ENCODE assay signal across 16 mouse cellular contexts in the genomic region with DNA sequence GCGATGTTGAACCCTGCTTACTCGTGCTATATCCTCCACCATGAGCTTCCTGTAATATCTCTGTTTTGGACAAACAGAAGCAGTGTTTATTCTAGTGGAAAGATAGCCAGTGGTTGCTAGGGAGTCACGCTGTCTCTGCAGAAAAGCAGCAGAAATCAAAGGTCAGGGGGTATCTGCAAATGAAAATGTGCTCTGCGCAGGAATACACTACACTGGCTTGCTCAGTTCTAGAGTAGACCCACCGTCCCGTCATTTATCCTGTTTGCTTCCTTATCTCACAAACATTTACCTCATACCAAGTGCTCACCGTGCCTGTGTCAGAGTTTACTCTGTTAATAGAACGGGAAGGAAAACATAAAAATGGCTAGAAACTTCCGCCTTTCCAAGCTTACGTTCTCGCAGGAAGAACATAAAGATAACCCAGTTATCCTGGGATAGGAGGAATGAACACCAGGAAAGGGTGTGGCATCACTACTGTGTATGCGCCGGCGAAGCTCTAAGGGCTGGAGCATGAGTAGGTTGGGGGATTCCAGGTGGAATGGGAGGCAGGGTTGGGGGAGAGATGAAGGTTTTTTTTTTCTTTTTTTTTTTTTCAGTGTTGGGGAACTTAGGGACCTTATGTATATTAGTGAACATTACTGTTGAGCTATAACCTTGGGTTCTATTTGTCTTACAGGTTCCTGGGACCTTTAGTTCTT. TPM values are rescaled to one million over a fixed set of nuclear protein-coding genes. Genes with fewer than 3 reads are reported as not detected.
A peak's percentile ranks its signal among the peaks of the same experiment; 100 is the strongest.
DNase-seq lines count a peak whose midpoint lies in the region; ATAC-seq and TF ChIP-seq lines count a peak whose summit lies in the region.
"Had no signal": no experiment of that assay in that cellular context is flagged by ENCODE, and none has a peak within 500 bp of the region (broad histone marks: within the 10 kb centered on the region; RNA-seq: fewer than 3 reads in every experiment).

No protein-coding gene starts in this region.

- ATAC-seq in heart, embryonic 13.5 days (ENCODE audit: extremely low read depth, insufficient number of reproducible peaks, low FRiP score, low TSS enrichment) = no peak
- ATAC-seq in midbrain, embryonic 11.5 days (ENCODE audit: low FRiP score) = no peak
- no peak for ATAC-seq in midbrain, embryonic 16.5 days
- peak; percentile 40 for ATAC-seq in liver, embryonic 14.5 days (ENCODE audit: insufficient read depth)
- ATAC-seq in stomach, postnatal 0 days (ENCODE audit: low FRiP score, low TSS enrichment) = peak; percentile 86
- ATAC-seq in activated CD4-positive, CD25-positive, alpha-beta regulatory T cell, adult 4 months = no peak
- ATAC-seq: CD4-positive, CD25-positive, alpha-beta regulatory T cell, adult 4 months; forebrain, postnatal 0 days had no signal

- TF ChIP-seq CTCF in liver, embryonic 14.5 days (IDR thresholded peaks at IDR 0.05; ENCODE audit: low read depth) = no peak
- no peak for TF ChIP-seq CTCF in stomach, postnatal 0 days (IDR thresholded peaks at IDR 0.05; ENCODE audit: low read depth)

- TF ChIP-seq EP300 in liver, embryonic 14.5 days (IDR thresholded peaks at IDR 0.05; ENCODE audit: low read depth) = no peak
- no peak for TF ChIP-seq EP300 in stomach, postnatal 0 days (optimal IDR thresholded peaks at IDR 0.05)

- H3K4me2 ChIP-seq in heart, embryonic 13.5 days = peak overlapping the region; percentile 33
- H3K4me2 ChIP-seq in midbrain, embryonic 11.5 days = no peak overlapping the region
- no peak overlapping the region for H3K4me2 ChIP-seq in midbrain, embryonic 16.5 days (ENCODE audit: low read length)
- H3K4me2 ChIP-seq in liver, embryonic 14.5 days (ENCODE audit: low read depth) = peak overlapping the region; percentile 58
- no peak overlapping the region for H3K4me2 ChIP-seq in stomach, postnatal 0 days (replicated peaks; ENCODE audit: low read depth)
- H3K4me2 ChIP-seq: midbrain, embryonic 12.5 days had no signal

- H3K4me3 ChIP-seq in heart, embryonic 13.5 days = no peak overlapping the region
- no peak overlapping the region for H3K4me3 ChIP-seq in midbrain, embryonic 11.5 days (ENCODE audit: low read depth, low read length)
- no peak overlapping the region for H3K4me3 ChIP-seq in midbrain, embryonic 16.5 days (ENCODE audit: low read depth, low read length)
- peak overlapping the region; percentile 12 to 16; a peak in 2 of 4 replicates for H3K4me3 ChIP-seq in liver, embryonic 14.5 days (ENCODE audit: insufficient read depth in 1 of 2, low read depth in 2 of 2, low read length in 2 of 2)
- H3K4me3 ChIP-seq in stomach, postnatal 0 days (ENCODE audit: low read depth, low read length) = no peak overlapping the region
- H3K4me3 ChIP-seq: midbrain, embryonic 12.5 days had no signal

- no peaks in the 10 kb centered on the region for H3K36me3 ChIP-seq in heart, embryonic 13.5 days
- no peaks in the 10 kb centered on the region for H3K36me3 ChIP-seq in midbrain, embryonic 11.5 days (ENCODE audit: control insufficient read depth, insufficient read depth, low read length)
- no peaks in the 10 kb centered on the region for H3K36me3 ChIP-seq in midbrain, embryonic 16.5 days (ENCODE audit: control insufficient read depth, insufficient read depth, low read length)
- H3K36me3 ChIP-seq in liver, embryonic 14.5 days (replicated peaks; ENCODE audit: control insufficient read depth, insufficient read depth, low read depth) = no peaks in the 10 kb centered on the region
- H3K36me3 ChIP-seq in stomach, postnatal 0 days (ENCODE audit: control insufficient read depth, insufficient read depth, low read length) = no peaks in the 10 kb centered on the region
- H3K36me3 ChIP-seq: midbrain, embryonic 12.5 days had no signal

- H3K4me1 ChIP-seq in heart, embryonic 13.5 days = peaks cover 14% of the 10 kb centered on the region
- H3K4me1 ChIP-seq in midbrain, embryonic 11.5 days (ENCODE audit: control insufficient read depth, insufficient read depth, low read length) = no peaks in the 10 kb centered on the region
- peaks cover 2% of the 10 kb centered on the region; the same call in 1 of the 2 replicates for H3K4me1 ChIP-seq in midbrain, embryonic 16.5 days (ENCODE audit: control insufficient read depth, insufficient read depth, low read length)
- H3K4me1 ChIP-seq in liver, embryonic 14.5 days (replicated peaks; ENCODE audit: control insufficient read depth in 2 of 2, insufficient read depth in 2 of 2, low read length in 1 of 2) = peaks cover 11 to 26% of the 10 kb centered on the region in 2 experiments
- H3K4me1 ChIP-seq in stomach, postnatal 0 days (replicated peaks; ENCODE audit: control insufficient read depth, insufficient read depth) = no peaks in the 10 kb centered on the region
- H3K4me1 ChIP-seq: midbrain, embryonic 12.5 days had no signal

- peak overlapping the region; percentile 76; the same call in 1 of the 2 replicates for H3K27ac ChIP-seq in heart, embryonic 13.5 days (replicated peaks)
- no peak overlapping the region for H3K27ac ChIP-seq in midbrain, embryonic 11.5 days (ENCODE audit: low read depth, low read length)
- H3K27ac ChIP-seq in midbrain, embryonic 16.5 days (ENCODE audit: low read length) = no peak overlapping the region
- H3K27ac ChIP-seq in liver, embryonic 14.5 days = peak overlapping the region; percentile 55
- H3K27ac ChIP-seq in stomach, postnatal 0 days (replicated peaks) = peak overlapping the region; percentile 79
- H3K27ac ChIP-seq: midbrain, embryonic 12.5 days had no signal

- H3K9ac ChIP-seq in heart, embryonic 13.5 days = no peak overlapping the region
- H3K9ac ChIP-seq in midbrain, embryonic 11.5 days (ENCODE audit: low read length) = no peak overlapping the region
- no peak overlapping the region for H3K9ac ChIP-seq in midbrain, embryonic 16.5 days (ENCODE audit: low read depth, low read length)
- peak overlapping the region; percentile 43 for H3K9ac ChIP-seq in liver, embryonic 14.5 days (replicated peaks)
- H3K9ac ChIP-seq in stomach, postnatal 0 days (ENCODE audit: low read length) = no peak overlapping the region
- H3K9ac ChIP-seq: forebrain, postnatal 0 days; midbrain, embryonic 12.5 days had no signal

- H3K9me3 ChIP-seq in heart, embryonic 13.5 days = no peaks in the 10 kb centered on the region
- H3K9me3 ChIP-seq in midbrain, embryonic 11.5 days (ENCODE audit: control insufficient read depth, low read length) = no peaks in the 10 kb centered on the region
- no peaks in the 10 kb centered on the region for H3K9me3 ChIP-seq in midbrain, embryonic 16.5 days (replicated peaks; ENCODE audit: control insufficient read depth, low read length, poor library complexity, severe bottlenecking)
- H3K9me3 ChIP-seq in liver, embryonic 14.5 days (ENCODE audit: control insufficient read depth, low read length) = no peaks in the 10 kb centered on the region
- H3K9me3 ChIP-seq in stomach, postnatal 0 days (ENCODE audit: control insufficient read depth, low read length) = no peaks in the 10 kb centered on the region
- H3K9me3 ChIP-seq: midbrain, embryonic 12.5 days had no signal

- H3K27me3 ChIP-seq in heart, embryonic 13.5 days (replicated peaks) = no peaks in the 10 kb centered on the region
- H3K27me3 ChIP-seq in midbrain, embryonic 11.5 days (ENCODE audit: control insufficient read depth, insufficient read depth, low read length) = no peaks in the 10 kb centered on the region
- no peaks in the 10 kb centered on the region for H3K27me3 ChIP-seq in midbrain, embryonic 16.5 days (ENCODE audit: control insufficient read depth, insufficient read depth, low read depth, low read length)
- H3K27me3 ChIP-seq in liver, embryonic 14.5 days (ENCODE audit: control insufficient read depth, insufficient read depth, low read length) = no peaks in the 10 kb centered on the region
- H3K27me3 ChIP-seq in stomach, postnatal 0 days (ENCODE audit: control insufficient read depth, insufficient read depth, low read length) = no peaks in the 10 kb centered on the region
- H3K27me3 ChIP-seq: midbrain, embryonic 12.5 days had no signal

- no peak for DNase-seq in heart, postnatal 25 days (ENCODE audit: low spot score)
- DNase-seq in midbrain, embryonic 11.5 days (ENCODE audit: low spot score, missing footprints) = peak; percentile 82
- no peak for DNase-seq in liver, embryonic 14.5 days (ENCODE audit: low read depth in 3 of 3, low spot score in 3 of 3)
- DNase-seq in stomach, postnatal 0 days (ENCODE audit: low spot score) = peak; percentile 68
- DNase-seq in embryo, embryonic 10 days (ENCODE audit: low spot score) = no peak
- DNase-seq: embryo, embryonic 11 days; forebrain, postnatal 0 days; thymus, adult 2 months had no signal

- WGBS in heart, embryonic 13.5 days = 31% methylated on average over 14 of the region's 14 CpGs
- 85% methylated on average over 14 of the region's 14 CpGs for WGBS in midbrain, embryonic 11.5 days
- WGBS in midbrain, embryonic 16.5 days = 83% methylated on average over 14 of the region's 14 CpGs
- WGBS in liver, embryonic 14.5 days (ENCODE audit: insufficient replicate concordance) = 20% methylated on average over 14 of the region's 14 CpGs
- WGBS in stomach, postnatal 0 days = 38% methylated on average over 14 of the region's 14 CpGs

- intact Hi-C loops in heart, postnatal 25 days (cut with DNase I) = no loop called here

RNA-seq across cellular contexts. Expression of a gene that starts 13.3 kb away (rescaled TPM):
- 30.6 and 32.7 TPM in 2 replicates for polyA plus RNA-seq in heart, embryonic 13.5 days (2015; fragmentation: Nextera tagmentation; extraction: Ambion mirVana)
- total RNA-seq in heart, postnatal 25 days (2021) = 10 to 100 TPM; 41.4 to 41.9 TPM
- polyA plus RNA-seq in midbrain, embryonic 11.5 days (2014; fragmentation: Nextera tagmentation; extraction: Ambion mirVana) = 47.2 and 48.7 TPM in 2 replicates
- 45.0 and 47.9 TPM in 2 replicates for polyA plus RNA-seq in midbrain, embryonic 16.5 days (2015; fragmentation: Nextera tagmentation; extraction: Ambion mirVana)
- 21.7 and 40.3 TPM in 2 replicates for polyA plus RNA-seq in liver, embryonic 14.5 days (2012; rRNA removed)
- 45.3 and 47.0 TPM in 2 replicates for polyA plus RNA-seq in liver, embryonic 14.5 days (2014; fragmentation: Nextera tagmentation; extraction: Ambion mirVana)
- 29.1 and 31.6 TPM in 2 replicates for polyA plus RNA-seq in stomach, postnatal 0 days (2015; fragmentation: Nextera tagmentation; extraction: Ambion mirVana)
- polyA plus RNA-seq in activated CD4-positive, CD25-positive, alpha-beta regulatory T cell, adult 4 months (2017; shearing (Covaris generic)) = 10 to 100 TPM; 62.4 to 64.7 TPM

RNA-seq across cellular contexts. Expression of a gene that starts 54.2 kb away (rescaled TPM):
- not detected in 2 replicates for polyA plus RNA-seq in heart, embryonic 13.5 days (2015; fragmentation: Nextera tagmentation; extraction: Ambion mirVana)
- not detected for total RNA-seq in heart, postnatal 25 days (2021)
- not detected in 2 replicates for polyA plus RNA-seq in midbrain, embryonic 11.5 days (2014; fragmentation: Nextera tagmentation; extraction: Ambion mirVana)
- polyA plus RNA-seq in midbrain, embryonic 16.5 days (2015; fragmentation: Nextera tagmentation; extraction: Ambion mirVana) = not detected in 2 replicates
- 0.35 TPM in 1 of 2 replicates, not detected in the other for polyA plus RNA-seq in liver, embryonic 14.5 days (2012; rRNA removed)
- polyA plus RNA-seq in liver, embryonic 14.5 days (2014; fragmentation: Nextera tagmentation; extraction: Ambion mirVana) = not detected in 2 replicates
- polyA plus RNA-seq in stomach, postnatal 0 days (2015; fragmentation: Nextera tagmentation; extraction: Ambion mirVana) = not detected in 2 replicates
- polyA plus RNA-seq in activated CD4-positive, CD25-positive, alpha-beta regulatory T cell, adult 4 months (2017; shearing (Covaris generic)) = not detected
- total RNA-seq: forebrain, postnatal 0 days; left cerebral cortex, postnatal 36 days had no signal
- polyA plus RNA-seq: CD4-positive, CD25-positive, alpha-beta regulatory T cell, adult 4 months; forebrain, postnatal 0 days; large intestine, adult 2 months; midbrain, embryonic 12.5 days; neural tube, embryonic 14.5 days; thymus, adult 2 months had no signal

Comparison
In these comparisons a context has a peak if more than half of its experiments do, and no peak if none do; other contexts are left out.
1. ATAC-seq: peak in liver, embryonic 14.5 days (single experiment) and stomach, postnatal 0 days (single experiment); none in heart, embryonic 13.5 days (single experiment), midbrain, embryonic 11.5 days (single experiment), midbrain, embryonic 16.5 days (single experiment) and activated CD4-positive, CD25-positive, alpha-beta regulatory T cell, adult 4 months (single experiment).
2. H3K27ac ChIP-seq: peak in heart, embryonic 13.5 days (single experiment), liver, embryonic 14.5 days (single experiment) and stomach, postnatal 0 days (single experiment); none in midbrain, embryonic 11.5 days (single experiment) and midbrain, embryonic 16.5 days (single experiment).
3. H3K4me2 ChIP-seq: peak in heart, embryonic 13.5 days (single experiment) and liver, embryonic 14.5 days (single experiment); none in midbrain, embryonic 11.5 days (single experiment), midbrain, embryonic 16.5 days (single experiment) and stomach, postnatal 0 days (single experiment).
4. H3K4me3 ChIP-seq: peak in liver, embryonic 14.5 days (2 of 2); none in heart, embryonic 13.5 days (single experiment), midbrain, embryonic 11.5 days (single experiment), midbrain, embryonic 16.5 days (single experiment) and stomach, postnatal 0 days (single experiment).
5. DNase-seq: peak in midbrain, embryonic 11.5 days (single experiment) and stomach, postnatal 0 days (single experiment); none in heart, postnatal 25 days (single experiment), liver, embryonic 14.5 days (0 of 3) and embryo, embryonic 10 days (single experiment).